Mouse (Mus musculus): ENCODE measurements at regions not wholly inside any gene's neighbourhood (a gene's known extent, or its start where the extent isn't known, plus 50 kb on each side); places are given as distances from the start of the nearest gene placed in this dataset.

- TF ChIP-seq CTCF (IDR thresholded peaks at IDR 0.05; ENCODE audit: low read depth) (no peak), EP300 (IDR thresholded peaks at IDR 0.05; ENCODE audit: low read depth) (no peak)
Observed at GRCm38 (mm10) chr8:77872771-77873170, 148.5 kb upstream of the Ednra start.
